Mouse (Mus musculus) heart, postnatal 4 days (tissue): ENCODE results near the gene Wdr89. TPM values are rescaled to one million over a fixed set of nuclear protein-coding genes. Genes with fewer than 3 reads are reported as not detected.
"Not testable (repeated sequence)": the region's sequence is repeated elsewhere in the genome, so short reads cannot be mapped to it uniquely, and the experiment has no call there.

Experiments
- DNase-seq: peaks from one replicate; pipeline ENCODE4 v3.0.0; 2021
- total RNA-seq, 2 experiments: library from RNA; stranded (reverse); gene quantifications; 2 replicates each; pipeline ENCODE4 v1.2.3; 2021

Wdr89 gene
- total RNA-seq = 1 to 10 TPM; 3.0 to 3.2 TPM

DNA sequence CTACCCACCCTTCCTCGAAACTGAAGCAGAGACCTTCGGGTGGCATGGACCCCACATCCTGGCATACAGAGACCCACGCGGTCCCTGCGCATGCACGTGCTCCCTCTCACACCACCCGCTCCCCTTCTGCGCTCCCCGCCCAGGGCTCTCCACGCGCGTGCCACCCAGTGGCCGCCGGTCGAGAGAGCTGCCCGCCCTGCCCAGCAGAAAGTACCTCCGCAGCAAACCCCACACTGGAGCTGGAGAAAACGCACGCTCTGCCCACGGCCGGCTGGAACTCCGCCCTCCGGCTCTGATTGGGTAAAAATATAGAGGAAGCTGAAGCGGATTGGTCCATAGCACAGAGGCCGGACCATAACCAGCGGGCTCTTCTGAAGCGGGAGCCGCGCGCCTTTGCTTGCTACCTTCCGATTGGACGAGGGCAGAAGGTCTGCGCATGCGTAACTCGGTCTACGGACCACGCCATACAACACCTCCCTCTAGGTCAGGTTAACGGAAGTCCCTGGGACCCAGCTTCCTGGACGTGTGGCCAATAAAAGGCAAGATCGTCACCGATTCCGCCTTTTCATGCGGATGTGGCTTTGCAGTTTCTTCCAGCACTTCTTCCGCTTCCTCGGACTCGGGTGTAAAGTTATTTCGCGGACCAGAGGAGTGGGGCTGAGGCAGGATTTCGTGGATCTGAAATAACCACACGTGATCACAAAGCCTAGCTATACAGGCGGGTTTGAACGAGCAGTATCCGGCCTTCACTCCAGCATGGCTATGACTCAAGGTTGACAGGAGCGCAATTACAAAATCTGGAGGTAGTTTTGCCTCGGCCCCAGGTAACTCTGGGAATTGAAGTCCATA, at the start of gene Wdr89:
Gene Wdr89, minus strand, starts transcription at position 280 of the 849 bp plus-strand sequence.
- DNase-seq = peak; percentile 99

DNA sequence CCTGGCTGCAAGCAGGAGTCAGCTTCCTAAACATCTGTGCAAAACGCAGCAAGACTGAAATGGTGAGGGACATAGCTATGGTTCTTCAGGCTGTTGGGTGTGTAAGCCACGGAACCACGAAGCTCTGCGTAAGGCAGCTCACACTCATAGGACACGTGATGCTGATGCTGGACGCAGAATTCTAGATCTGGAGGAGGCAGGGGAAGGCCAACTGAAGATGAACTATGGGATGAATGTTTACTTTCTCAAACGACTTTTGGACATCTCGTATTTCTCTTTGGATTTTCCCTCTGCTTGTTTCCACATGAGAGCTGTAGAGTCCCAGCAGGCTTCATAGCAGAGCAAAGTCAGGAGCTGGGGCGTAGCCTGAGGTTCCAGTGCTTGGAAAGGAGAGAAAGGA, 44.3 kb upstream of the Wdr89 start:
- DNase-seq = no peak

DNA sequence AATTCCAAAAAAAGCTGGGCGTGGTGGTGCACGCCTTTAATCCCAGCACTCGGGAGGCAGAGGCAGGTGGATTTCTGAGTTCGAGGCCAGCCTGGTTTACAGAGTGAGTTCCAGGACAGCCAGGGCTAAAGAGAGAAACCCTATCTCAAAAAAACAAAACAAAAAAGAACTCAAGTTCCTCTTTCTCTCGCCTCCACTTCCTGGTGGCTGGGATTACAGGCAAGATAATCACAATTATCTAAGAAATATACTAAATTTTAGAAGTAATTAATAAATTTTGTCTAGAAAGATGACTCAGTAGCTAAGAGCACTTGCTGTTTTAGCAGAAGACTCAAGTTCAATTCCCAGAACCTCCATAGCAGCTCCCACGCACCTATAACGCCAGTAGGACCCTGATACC, 43.6 kb upstream of the Wdr89 start:
- DNase-seq = not testable (repeated sequence)

DNA sequence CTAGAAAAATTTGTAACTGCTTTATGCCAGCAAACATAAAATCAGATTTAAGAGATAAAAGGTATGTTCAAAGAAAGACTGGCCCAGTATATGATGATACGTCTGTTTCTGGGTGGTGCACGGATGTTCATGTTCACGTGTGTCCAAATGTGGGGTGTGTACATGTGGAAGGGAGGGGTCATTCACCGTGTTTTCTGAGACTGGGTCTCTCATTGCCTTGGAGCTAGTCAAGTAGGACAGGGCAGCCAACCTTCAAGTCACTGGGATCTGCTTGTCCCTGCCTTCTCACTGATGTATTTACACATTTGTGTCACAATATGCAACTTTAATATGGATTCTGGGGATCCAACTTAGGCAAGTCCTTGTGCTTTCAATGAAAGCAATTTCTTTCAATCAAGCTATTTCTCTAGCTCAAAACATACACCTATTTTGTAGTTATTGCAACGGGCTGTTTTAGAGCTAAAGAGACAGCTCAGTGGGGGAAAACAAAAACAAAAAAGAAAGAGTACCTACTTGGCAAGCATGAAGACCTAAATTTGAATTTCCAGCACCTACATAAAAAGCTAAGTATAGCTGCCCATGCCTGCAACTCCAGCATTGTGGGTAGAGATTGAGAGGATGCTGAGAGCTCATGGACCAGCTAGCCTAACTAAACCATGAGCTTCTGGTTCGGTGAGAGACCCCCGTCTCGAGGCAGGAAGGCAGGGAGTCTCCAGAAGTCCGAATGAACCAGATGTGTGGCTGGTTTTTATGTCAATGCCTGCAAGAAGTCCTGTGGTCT, 41.4 kb upstream of the Wdr89 start:
- DNase-seq = no peak

DNA sequence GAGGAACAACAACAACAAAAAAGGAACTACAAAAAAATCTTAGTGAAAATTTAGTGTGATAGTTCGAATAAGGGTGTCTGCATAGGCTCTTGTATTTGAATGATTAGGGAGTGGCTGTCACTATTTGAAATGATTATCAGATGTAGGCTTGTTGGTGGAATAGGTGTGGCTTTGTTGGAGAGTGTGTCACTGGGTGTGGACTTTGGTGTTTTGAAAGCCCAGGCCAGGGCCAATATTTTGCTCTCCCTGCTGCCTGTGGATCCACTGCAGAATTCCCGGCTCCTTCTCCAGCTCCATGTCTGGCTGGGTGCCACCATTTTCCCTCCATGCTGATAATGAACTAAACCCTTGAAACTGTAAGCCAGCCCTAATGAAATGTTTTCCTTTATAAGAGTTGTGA, 40.2 kb upstream of the Wdr89 start:
- DNase-seq = no peak

DNA sequence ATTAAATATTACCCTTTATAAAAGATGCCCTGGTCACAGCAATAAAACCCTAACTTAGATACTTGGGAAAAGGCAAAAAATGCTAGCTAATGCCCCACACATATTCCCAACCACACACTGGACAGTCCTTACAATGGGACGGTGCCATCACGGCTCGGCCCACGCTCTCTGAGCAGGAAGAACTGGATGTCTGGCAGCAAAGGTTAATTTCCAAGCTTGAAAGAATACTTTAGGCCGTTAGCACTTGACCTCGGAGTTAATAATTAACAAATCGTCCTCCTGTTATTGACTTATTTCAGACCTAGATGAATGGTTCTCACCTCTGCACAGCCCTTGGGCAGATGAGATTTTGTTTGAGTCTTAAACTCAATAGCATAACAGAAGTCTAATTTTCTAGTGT, 37.3 kb upstream of the Wdr89 start:
- DNase-seq = no peak

DNA sequence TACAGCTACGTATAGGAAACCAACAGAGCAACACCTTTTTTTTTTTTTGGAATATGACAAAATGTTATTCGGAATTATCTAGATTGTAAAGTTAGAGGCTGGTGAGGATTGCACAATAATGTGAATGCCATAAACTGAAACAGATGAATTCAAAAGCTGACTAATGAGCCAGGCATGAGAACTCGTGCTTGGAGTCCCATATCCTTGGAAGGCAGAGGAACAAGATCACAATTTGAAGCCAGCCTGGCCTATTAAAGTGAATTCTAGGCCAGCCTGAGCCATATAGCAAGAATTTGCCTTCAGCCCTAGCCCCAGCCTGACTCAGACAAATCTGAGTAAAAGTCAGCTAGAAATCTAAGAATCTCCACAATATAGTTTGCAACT, 33.4 kb upstream of the Wdr89 start:
- DNase-seq = no peak

DNA sequence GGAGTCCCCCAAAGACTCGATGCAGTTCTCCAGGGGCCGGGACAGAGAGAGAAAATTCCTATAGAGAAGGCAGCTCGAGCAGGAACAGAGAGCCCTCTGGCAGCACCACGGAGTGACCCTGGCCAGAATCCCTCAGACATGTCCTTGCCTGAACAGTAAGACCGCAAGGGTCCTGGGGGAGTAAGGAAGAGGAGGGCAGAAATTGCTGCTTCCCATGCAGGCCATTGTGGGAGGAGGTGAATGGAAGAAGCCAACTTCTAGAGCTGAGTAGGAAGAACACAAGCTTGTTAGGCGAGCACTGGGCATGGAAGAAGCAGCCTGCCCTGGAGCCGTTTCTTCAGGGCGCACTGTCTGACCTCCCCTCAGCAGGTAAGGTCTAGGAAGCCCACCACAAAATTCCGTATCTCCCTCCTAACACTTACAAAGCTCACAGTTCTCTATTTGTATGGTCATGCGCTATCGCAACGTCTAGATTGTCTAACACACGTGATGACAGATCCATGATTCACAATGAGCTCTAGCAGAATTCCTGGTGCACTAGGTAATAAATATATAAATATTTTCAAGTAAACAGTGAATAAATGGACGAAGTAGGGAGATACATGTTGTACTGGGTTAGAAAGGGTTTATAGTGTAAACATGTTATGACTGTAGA, 32.9 kb upstream of the Wdr89 start:
- peak; percentile 43 for DNase-seq

DNA sequence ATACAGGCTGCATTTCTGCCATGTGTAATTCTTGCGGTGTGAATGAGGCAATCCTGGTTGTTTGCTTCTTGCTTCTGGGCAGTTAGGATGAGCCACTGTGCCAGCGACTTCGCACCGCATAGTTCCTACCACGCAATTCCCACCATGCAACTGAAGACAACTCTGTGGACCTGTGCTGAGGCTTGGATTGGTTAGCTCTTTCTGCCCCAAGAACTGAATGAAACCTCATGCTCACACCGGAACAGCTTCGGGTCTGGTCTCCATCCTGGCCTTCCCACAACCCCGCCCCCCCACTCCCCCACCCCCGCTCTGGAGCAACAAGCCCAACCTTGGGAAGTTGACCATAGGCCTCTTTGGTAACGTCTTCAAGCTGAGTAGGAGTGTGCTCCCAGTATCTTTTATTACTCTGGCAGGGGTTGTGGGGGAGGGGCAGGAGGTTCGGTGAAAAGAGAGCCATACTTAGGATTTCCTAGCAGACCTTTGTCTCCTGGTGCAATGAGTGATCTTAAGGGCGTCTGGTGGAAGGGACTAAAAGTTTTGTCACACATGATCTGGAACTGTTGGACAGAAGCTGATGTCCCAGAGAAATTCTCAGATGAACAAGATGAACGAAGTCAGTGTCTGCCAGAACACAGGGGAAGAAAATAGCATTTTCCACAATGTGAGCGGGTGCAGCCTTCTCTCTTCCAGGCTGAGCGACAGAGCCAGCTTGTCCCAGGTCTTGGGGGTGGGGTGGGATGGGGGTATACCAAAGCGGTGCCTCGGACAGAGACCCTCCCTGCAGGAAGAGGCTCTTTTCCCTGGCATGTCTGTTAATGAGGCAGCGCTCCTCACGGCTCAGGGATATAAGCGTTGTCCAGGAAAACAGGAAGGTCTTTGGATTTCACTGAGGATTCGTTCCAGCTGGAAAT, 32.1 kb upstream of the Wdr89 start:
- peak; percentile 64 for DNase-seq

DNA sequence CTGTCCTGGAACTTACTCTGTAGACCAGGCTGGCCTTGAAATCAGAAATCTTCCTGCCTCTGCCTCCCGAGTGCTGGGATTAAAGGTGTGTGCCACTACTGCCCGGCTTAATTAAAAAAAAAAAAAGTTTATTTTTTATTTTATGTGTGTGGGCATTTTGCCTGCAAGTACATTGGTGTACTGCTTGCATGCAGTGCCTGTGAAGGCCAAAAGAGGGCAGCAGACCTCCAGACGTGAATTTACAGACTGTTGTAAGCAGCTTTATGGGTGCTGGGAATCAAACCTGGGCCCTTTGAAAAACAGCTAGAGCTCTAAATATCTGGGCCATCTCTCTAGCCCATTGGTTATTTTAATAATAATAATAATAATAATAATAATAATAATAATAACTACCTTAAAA, 29.4 kb upstream of the Wdr89 start:
- DNase-seq = no peak

DNA sequence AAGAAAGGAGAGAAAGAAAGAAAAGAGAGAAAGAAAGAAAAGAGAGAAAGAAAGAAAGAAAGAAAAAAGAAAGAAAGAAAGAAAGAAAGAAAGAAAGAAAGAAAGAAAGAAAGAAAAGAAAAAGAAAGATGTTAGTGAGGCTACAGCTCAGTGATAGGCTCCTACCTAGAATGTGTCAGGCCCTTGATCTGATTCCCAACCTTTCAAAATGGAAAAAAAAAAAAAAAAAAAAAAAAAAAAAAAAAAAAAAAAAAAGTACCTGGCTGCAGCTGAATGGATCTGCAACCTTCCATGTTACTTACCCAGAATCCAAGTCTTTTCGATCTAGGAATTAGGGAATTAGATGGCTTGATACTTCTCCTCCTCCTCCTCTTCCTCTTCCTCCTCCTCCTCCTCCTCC, 26.5 kb upstream of the Wdr89 start:
- DNase-seq = not testable (repeated sequence)

DNA sequence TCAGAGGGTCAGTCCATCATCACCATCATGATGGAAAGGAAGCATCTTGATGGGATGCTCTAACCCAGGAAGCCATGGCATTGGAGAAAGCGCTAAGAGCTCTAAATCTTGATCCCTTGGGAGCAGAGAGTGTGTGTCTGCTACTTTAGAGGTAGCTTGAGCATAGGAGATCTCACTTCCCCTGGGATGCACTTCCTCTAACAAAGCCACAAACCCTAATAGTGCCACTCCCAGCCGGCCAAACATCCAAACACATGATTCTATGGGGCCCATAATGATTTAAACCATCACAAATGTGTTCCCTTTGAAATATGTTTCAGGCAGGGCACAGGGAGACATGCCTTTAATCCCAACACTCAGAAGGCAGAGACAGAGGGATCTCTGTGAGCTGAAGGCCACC, 19.7 kb upstream of the Wdr89 start:
- DNase-seq = no peak

DNA sequence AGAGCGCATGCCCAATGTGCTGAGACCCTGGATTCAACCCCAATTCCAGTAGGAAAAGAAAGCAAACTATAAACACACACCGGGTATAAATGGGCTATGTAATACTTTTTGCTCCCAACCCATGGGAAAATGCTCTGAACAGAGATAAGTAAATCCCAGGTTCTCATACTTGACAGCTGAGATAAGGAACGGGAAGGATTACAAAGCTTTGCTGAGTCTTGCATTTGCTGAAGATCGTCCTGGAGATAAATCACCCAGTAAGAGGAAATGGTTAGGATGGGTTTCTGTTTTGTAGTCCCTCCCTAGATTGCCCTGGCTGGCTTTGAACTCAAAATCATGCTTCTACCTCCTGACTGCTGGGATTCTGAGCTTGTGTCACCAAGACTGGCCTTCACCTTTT, 18.0 kb upstream of the Wdr89 start:
- DNase-seq = no peak

DNA sequence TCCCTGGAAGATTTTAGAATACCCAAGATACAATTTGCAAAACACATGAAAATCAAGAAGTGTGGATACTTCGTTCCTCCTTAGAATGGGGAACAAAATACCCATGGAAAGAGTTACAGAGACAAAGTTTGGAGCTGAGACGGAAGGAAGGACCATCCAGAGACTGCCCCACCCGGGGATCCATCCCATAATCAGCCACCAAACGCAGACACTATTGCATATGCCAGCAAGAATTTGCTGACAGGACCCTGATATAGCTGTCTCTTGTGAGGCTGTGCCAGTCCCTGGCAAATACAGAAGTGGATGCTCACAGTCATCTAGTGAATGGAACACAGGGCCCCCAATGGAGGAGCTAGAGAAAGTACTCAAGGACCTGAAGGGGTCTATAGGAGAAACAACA, 14.7 kb upstream of the Wdr89 start:
- DNase-seq = not testable (repeated sequence)

DNA sequence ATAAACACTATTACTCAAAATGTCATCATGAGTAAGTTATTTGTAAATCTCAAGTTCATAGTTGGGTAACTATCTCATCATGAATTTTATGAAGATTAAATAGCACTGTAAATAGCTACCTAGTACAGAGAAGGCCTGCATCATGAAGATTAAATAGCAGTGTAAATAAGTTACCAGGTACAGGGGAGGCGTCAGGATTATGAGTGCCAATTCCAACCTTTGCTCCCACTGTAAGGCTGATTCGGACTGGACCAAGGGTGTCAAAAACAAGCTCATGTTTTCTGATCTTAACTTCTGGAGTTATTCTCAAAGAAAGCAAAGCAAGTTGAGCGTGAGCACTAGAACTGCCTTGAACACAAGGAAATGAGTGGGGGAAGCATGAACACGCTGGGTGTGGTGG, 14.3 kb upstream of the Wdr89 start:
- no peak for DNase-seq

DNA sequence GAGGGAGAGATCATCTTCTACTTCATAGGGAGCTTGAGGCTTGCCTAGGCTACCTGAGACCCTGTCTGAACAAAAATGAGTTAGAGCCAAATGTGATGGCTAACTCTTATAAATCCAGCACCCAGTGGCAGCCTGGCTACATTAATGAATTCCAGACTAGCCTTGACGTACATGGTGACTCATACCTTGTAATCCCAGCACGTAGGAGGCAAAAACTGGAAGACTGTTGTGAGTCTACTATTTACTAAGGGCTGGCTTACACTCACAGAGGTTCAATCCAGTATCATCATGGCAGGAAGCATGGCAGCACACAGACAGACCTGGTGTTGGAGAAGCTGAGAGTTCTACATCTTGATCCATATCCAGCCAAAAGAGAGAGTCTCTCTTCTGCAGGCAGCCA, 13.5 kb upstream of the Wdr89 start:
- DNase-seq = no peak

DNA sequence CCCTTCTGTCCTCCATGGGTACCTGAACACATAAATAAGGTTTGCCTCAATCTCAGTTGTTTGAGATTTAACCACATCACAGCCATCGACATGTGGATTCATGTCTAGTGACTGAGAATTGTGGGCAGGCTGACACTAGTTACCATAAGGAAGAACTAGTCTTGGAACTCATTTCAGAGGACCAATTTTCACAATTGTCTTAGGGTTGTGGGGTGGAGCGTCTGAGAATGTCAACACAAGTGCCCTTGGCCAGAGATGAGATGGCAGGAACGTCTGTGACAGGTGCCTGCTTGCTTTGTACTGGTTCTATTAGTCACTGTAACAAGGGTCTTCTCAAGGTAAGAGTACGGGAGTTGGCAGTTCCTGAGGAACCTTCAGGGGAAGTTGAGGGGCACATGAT, 11.8 kb upstream of the Wdr89 start:
- no peak for DNase-seq

DNA sequence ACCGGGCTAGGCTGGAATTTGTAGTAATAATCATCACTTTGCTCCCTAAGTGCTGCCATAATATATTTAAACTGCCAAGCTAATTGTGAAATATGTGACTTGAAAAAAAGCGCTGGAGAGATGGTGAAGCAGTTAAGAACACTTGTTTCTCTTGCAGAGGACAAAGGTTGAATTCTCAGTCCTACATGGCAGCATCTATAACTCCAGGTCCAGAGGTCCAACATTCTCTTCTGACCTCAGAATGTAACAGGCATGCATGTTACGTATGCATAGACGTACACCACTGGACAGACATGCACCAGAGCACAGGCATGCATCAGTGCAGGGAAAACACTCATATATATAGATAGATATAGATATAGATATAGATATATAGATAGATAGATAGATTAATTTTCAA, 9.1 kb upstream of the Wdr89 start:
- DNase-seq = no peak

DNA sequence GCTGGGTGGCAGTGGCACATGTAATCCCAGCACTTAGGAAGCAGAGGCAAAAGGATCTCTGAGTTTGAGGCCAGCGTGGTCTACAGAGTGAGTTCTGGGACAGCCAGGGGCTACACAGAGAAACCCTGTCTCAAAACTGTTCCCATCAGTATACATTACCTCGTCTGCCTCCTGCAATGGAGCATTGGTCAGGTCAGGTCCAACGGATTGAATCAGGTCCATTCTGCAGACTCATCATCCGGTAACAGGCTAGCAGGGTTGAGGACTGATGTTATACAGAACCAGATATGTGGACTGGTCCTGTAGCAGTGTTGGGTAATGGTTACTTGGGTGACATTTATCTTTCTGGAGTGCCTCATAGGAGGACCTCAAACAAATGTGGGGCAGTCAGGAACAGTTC, 3.3 kb upstream of the Wdr89 start:
- DNase-seq = no peak

DNA sequence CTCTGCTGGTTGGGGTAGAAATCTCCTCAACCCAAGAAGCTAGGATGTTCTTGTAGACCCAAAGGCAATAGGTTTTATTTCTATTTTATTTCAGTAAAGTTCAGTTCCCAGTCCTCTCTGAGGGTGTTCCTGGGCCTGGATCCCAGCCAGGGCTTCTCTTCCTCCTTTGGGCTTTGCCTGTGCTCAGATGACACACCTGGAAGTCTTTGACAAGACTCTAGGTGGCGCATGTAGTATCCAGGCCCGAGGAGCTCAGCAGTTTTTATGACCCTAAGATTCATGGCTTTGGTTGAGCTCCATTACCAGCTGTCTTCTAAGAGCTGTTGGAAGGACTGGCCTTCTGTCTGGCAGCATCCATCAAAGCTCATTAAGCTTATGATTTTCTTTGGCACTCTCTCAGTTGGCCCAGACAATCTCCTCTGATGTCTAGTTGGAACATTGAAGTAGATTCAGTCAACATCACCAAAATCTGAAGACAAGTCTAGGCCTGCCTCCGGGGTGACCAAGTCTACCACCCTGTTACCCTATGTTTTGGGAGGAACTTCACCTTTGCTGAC, 2.5 kb upstream of the Wdr89 start:
- peak; percentile 10 for DNase-seq

DNA sequence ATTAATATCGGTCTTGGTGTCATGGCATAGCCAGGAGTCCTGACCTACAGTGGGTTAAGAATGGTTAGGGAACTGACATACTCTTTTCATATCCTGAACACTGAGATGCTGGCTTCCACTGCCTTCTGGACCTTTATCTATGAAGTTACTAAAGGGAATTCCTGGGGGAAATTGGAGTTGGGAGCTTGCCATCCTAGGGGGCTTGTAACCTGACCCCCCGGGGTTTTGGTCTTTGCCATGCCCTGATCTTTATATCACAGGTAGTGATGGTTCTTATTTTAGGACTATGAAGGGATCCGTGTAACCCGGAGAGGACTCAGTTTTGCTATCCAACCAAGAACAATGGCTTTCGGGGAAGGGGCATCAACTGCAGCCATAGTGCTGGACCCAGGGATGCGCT, 1.3 kb upstream of the Wdr89 start:
- peak; percentile 9 for DNase-seq

DNA sequence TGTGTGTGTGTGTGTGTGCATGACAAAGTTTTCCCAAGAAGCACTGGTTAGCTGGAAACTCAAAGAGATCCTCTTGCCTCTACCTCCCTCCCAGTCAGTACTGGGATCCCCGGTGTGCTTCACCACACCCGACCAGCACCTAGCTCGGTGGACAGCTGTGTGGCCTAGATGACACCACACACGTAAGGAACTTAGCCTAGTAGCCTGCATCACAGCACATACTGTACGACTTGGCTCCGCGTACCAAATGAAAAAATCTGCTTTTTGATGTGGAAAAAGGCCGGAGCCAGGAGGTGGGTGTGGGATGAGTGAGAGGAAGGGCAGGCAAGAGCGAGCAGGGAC, 450 bp downstream of the Wdr89 start:
- DNase-seq = no peak
